Mouse (Mus musculus): ENCODE measurements at regions not wholly inside any gene's neighbourhood (a gene's known extent, or its start where the extent isn't known, plus 50 kb on each side); places are given as distances from the start of the nearest gene placed in this dataset.

DNA sequence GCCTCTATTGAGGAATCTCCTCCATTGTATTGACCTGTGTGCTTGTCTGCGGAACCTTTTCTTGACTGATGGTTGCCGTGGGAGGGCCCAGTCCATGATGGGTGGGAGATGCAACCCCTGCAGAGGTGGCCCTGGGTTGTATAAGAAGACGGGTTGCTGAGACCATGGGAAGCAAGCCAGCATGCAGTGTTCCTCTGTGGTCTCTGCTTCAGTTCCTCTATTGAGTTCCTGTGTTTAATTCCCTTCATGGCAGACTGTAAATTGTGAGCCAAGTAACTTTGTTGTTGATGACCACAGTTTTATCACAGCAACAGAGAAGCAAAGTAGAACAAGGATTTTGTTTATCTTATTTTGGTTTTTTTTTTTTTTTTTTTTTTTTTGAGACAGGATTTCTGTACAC, 70.9 kb upstream of the Slc1a4 start:
- H3K9me3 ChIP-seq (replicated peaks) = no peaks in the 10 kb centered on the region
- DNase-seq (ENCODE audit: low spot score) (no peak), ATAC-seq (ENCODE audit: extremely low read depth, insufficient number of reproducible peaks, low FRiP score, poor library complexity, severe bottlenecking) (no peak)
- no peaks in the 10 kb centered on the region for H3K4me1 ChIP-seq (ENCODE audit: insufficient read depth, low read depth, low read length)
- peaks cover 17% of the 10 kb centered on the region for H3K27me3 ChIP-seq (ENCODE audit: insufficient read depth, low read length)
- TF ChIP-seq TAL1 (conservative IDR thresholded peaks at IDR 0.05; ENCODE audit: low read depth, low read length) (no peak), GATA1 (IDR thresholded peaks at IDR 0.05; ENCODE audit: borderline replicate concordance, low read length) (no peak), POLR2AphosphoS5 (IDR thresholded peaks at IDR 0.05; ENCODE audit: insufficient replicate concordance, low read depth, low read length) (no peak), CTCF (IDR thresholded peaks at IDR 0.05; ENCODE audit: low read depth, low read length) (no peak), GATA2 (IDR thresholded peaks at IDR 0.05; ENCODE audit: borderline replicate concordance, low read depth, low read length) (no peak)
- no peaks in the 10 kb centered on the region for H3K36me3 ChIP-seq (replicated peaks)
- H3K4me3 ChIP-seq (ENCODE audit: low read depth, low read length) = no peak overlapping the region

DNA sequence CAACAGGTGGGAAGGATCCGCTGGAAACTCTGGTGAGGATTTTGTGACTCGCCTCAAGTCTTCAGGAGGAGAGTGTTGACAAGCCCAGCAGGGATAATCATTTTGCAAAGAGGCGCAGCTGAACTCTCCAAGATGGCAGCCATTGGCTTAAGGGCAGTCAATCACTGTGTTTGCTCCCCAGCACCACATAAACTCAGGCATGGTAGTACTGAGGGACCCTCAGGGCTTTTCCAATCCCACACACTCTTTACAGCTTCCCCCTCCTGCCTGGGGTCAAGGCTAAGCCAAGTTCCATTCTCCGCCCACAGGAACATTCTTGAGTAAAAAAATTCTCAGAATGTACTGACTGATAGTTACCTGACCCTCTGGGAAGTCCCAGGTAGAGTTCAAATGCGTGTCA, 72.0 kb upstream of the Slc1a4 start:
- DNase-seq (ENCODE audit: low spot score) (no peak), ATAC-seq (ENCODE audit: extremely low read depth, insufficient number of reproducible peaks, low FRiP score, poor library complexity, severe bottlenecking) (no peak)
- no peaks in the 10 kb centered on the region for H3K9me3 ChIP-seq (replicated peaks)
- no peak overlapping the region for H3K4me3 ChIP-seq (ENCODE audit: low read depth, low read length)
- TF ChIP-seq GATA1 (IDR thresholded peaks at IDR 0.05; ENCODE audit: borderline replicate concordance, low read length) (no peak), TAL1 (conservative IDR thresholded peaks at IDR 0.05; ENCODE audit: low read depth, low read length) (no peak), CTCF (IDR thresholded peaks at IDR 0.05; ENCODE audit: low read depth, low read length) (no peak), GATA2 (IDR thresholded peaks at IDR 0.05; ENCODE audit: borderline replicate concordance, low read depth, low read length) (no peak), POLR2AphosphoS5 (IDR thresholded peaks at IDR 0.05; ENCODE audit: insufficient replicate concordance, low read depth, low read length) (no peak)
- H3K36me3 ChIP-seq (replicated peaks) = no peaks in the 10 kb centered on the region
- peaks cover 14% of the 10 kb centered on the region for H3K27me3 ChIP-seq (ENCODE audit: insufficient read depth, low read length)
- H3K4me1 ChIP-seq (ENCODE audit: insufficient read depth, low read depth, low read length) = no peaks in the 10 kb centered on the region

- TF ChIP-seq GATA2 (IDR thresholded peaks at IDR 0.05; ENCODE audit: borderline replicate concordance, low read depth, low read length) (no peak), TAL1 (conservative IDR thresholded peaks at IDR 0.05; ENCODE audit: low read depth, low read length) (no peak), GATA1 (IDR thresholded peaks at IDR 0.05; ENCODE audit: borderline replicate concordance, low read length) (no peak), CTCF (IDR thresholded peaks at IDR 0.05; ENCODE audit: low read depth, low read length) (no peak), POLR2AphosphoS5 (IDR thresholded peaks at IDR 0.05; ENCODE audit: insufficient replicate concordance, low read depth, low read length) (no peak)
- Histone ChIP-seq H3K4me3 (ENCODE audit: low read depth, low read length) (no peak overlapping the region), H3K9me3 (replicated peaks) (peaks cover 34% of the 10 kb centered on the region), H3K27me3 (ENCODE audit: insufficient read depth, low read length) (no peaks in the 10 kb centered on the region), H3K4me1 (ENCODE audit: insufficient read depth, low read depth, low read length) (no peaks in the 10 kb centered on the region), H3K36me3 (replicated peaks) (no peaks in the 10 kb centered on the region)
- DNase-seq (ENCODE audit: low spot score) (no peak), ATAC-seq (ENCODE audit: extremely low read depth, insufficient number of reproducible peaks, low FRiP score, poor library complexity, severe bottlenecking) (no peak)
These were observed 85.6 kb upstream of the Slc1a4 start for GRCm38 (mm10) chr11:20418141-20418540.

DNA sequence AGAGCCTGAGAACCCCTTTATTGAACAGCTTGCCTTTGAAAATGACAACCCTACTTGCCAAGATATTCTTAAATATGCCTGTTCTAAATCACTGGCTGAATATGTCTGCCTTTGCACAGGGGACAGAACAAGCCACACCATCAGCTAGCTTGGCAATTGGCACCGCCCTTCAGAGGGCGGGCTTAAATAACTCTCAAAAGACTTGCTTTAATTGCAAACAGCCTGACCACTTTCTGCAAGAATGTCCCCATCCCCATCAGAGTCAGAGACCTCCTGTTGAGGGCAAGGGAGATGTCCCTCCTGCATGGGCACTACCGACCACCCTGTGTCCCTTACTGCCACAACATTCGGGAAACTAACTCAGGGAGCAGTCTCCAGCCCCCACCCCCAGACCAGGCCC, 88.4 kb upstream of the Slc1a4 start:
- no peaks in the 10 kb centered on the region for H3K4me1 ChIP-seq (ENCODE audit: insufficient read depth, low read depth, low read length)
- no peak for TF ChIP-seq TAL1 (conservative IDR thresholded peaks at IDR 0.05; ENCODE audit: low read depth, low read length)
- TF ChIP-seq GATA2 (IDR thresholded peaks at IDR 0.05; ENCODE audit: borderline replicate concordance, low read depth, low read length) = no peak
- TF ChIP-seq POLR2AphosphoS5 (IDR thresholded peaks at IDR 0.05; ENCODE audit: insufficient replicate concordance, low read depth, low read length) = no peak
- TF ChIP-seq CTCF (IDR thresholded peaks at IDR 0.05; ENCODE audit: low read depth, low read length) = no peak
- peaks cover 23% of the 10 kb centered on the region for H3K9me3 ChIP-seq (replicated peaks)
- no peaks in the 10 kb centered on the region for H3K36me3 ChIP-seq (replicated peaks)
- DNase-seq (ENCODE audit: low spot score) (no peak), ATAC-seq (ENCODE audit: extremely low read depth, insufficient number of reproducible peaks, low FRiP score, poor library complexity, severe bottlenecking) (no peak)
- no peak overlapping the region for H3K4me3 ChIP-seq (ENCODE audit: low read depth, low read length)
- no peaks in the 10 kb centered on the region for H3K27me3 ChIP-seq (ENCODE audit: insufficient read depth, low read length)

DNA sequence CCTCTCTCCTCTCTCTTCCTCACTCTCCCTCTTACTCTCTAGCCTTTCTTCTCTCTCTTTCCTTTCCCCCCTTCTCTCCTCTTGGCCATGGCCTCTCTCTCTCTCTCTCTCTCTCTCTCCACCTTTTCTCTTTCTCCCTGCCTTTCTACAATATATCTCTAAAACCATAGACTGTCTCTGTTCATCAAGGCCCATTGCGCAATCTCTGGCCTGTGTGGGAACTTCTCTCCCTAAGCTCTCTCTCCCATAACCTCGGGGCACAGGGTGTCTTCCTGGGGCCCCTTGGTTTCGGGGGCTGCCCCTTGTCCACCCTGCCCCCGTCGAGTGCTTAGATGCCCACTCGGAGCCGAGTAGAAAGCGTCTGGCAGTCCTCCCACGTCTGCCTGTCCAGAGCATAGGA, 103.5 kb upstream of the Slc1a4 start:
- TF ChIP-seq TAL1 (conservative IDR thresholded peaks at IDR 0.05; ENCODE audit: low read depth, low read length) (no peak), POLR2AphosphoS5 (IDR thresholded peaks at IDR 0.05; ENCODE audit: insufficient replicate concordance, low read depth, low read length) (no peak), GATA1 (IDR thresholded peaks at IDR 0.05; ENCODE audit: borderline replicate concordance, low read length) (no peak), GATA2 (IDR thresholded peaks at IDR 0.05; ENCODE audit: borderline replicate concordance, low read depth, low read length) (no peak), CTCF (IDR thresholded peaks at IDR 0.05; ENCODE audit: low read depth, low read length) (no peak)
- no peaks in the 10 kb centered on the region for H3K9me3 ChIP-seq (replicated peaks)
- no peak overlapping the region for H3K4me3 ChIP-seq (ENCODE audit: low read depth, low read length)
- H3K27me3 ChIP-seq (ENCODE audit: insufficient read depth, low read length) = peaks cover 19% of the 10 kb centered on the region
- DNase-seq (ENCODE audit: low spot score) (no peak), ATAC-seq (ENCODE audit: extremely low read depth, insufficient number of reproducible peaks, low FRiP score, poor library complexity, severe bottlenecking) (no peak)
- H3K4me1 ChIP-seq (ENCODE audit: insufficient read depth, low read depth, low read length) = no peaks in the 10 kb centered on the region
- H3K36me3 ChIP-seq (replicated peaks) = no peaks in the 10 kb centered on the region

DNA sequence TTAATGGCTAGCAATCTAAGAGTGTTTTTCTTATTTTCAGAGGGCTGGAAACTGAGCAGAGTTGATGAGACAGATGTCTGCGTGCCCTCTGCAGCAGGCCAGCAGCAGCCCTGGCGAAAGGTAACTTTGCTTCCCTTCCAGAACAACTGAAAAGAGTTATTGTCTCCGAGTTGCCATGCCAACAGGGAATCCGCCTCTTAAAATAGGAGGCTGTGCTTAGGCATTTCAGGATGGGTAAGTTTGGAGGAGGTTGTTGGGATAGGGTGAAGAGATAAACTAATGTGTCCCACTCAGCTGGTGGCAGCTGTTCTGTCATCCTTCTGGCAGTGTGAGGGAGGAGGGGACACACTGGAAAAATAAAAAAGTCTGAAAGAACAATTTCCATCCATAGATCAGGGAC, 100.6 kb upstream of the Sertad2 start:
- H3K27me3 ChIP-seq (ENCODE audit: insufficient read depth, low read length) = peaks cover 16% of the 10 kb centered on the region
- H3K9me3 ChIP-seq (replicated peaks) = peaks cover 1% of the 10 kb centered on the region
- no peak overlapping the region for H3K4me3 ChIP-seq (ENCODE audit: low read depth, low read length)
- no peaks in the 10 kb centered on the region for H3K36me3 ChIP-seq (replicated peaks)
- DNase-seq (ENCODE audit: low spot score) = no peak
- H3K4me1 ChIP-seq (ENCODE audit: insufficient read depth, low read depth, low read length) = no peaks in the 10 kb centered on the region; the same call in 1 of the 2 replicates
- no peak for TF ChIP-seq GATA2 (IDR thresholded peaks at IDR 0.05; ENCODE audit: borderline replicate concordance, low read depth, low read length)
- ATAC-seq (ENCODE audit: extremely low read depth, insufficient number of reproducible peaks, low FRiP score, poor library complexity, severe bottlenecking) = no peak

Data from G1E (cell line).